Mouse (Mus musculus) forebrain, postnatal 0 days (tissue): ENCODE data around the gene Dnase1l3. TPM values are rescaled to one million over a fixed set of nuclear protein-coding genes. Genes with fewer than 3 reads are reported as not detected.

ENCODE experiments used
- ATAC-seq: fragments of 200-750 bp; cut with Nextera tagmentation; 2 replicates; pipeline ENCODE4 v1.8.0; 2017; ENCODE audit warnings: mild to moderate bottlenecking, moderate library complexity
- DNase-seq: peaks from one replicate; pipeline ENCODE4 v3.0.0-alpha.2; 2015
- H3K27ac ChIP-seq: fragments of 300-500 bp; sonication (generic); 2 replicates; pipeline ENCODE4 v1.5.1; 2014; ENCODE audit warnings: low read depth, mild to moderate bottlenecking, antibody characterized with exemption, low read length, moderate library complexity, mixed read lengths
- H3K27me3 ChIP-seq: fragments of 300-500 bp; sonication (generic); 2 replicates; pipeline ENCODE4 v1.6.1; 2014; ENCODE audit warnings: mild to moderate bottlenecking, low read length, mixed read lengths; ENCODE audit not compliant: insufficient read depth
- H3K36me3 ChIP-seq: fragments of 300-500 bp; sonication (generic); 2 replicates; pipeline ENCODE4 v1.6.1; 2014; ENCODE audit warnings: mild to moderate bottlenecking, moderate library complexity; ENCODE audit not compliant: insufficient read depth
- H3K4me1 ChIP-seq: fragments of 300-500 bp; sonication (generic); 2 replicates; pipeline ENCODE4 v1.6.1; 2014; ENCODE audit warnings: antibody characterized with exemption; ENCODE audit not compliant: insufficient read depth
- H3K4me2 ChIP-seq: fragments of 300-500 bp; sonication (generic); 2 replicates; pipeline ENCODE4 v1.6.1; 2014; ENCODE audit warnings: low read depth, mild to moderate bottlenecking, moderate library complexity
- H3K4me3 ChIP-seq: fragments of 300-500 bp; sonication (generic); 2 replicates; pipeline ENCODE4 v1.5.1; 2014; ENCODE audit warnings: low read depth, low read length, mixed read lengths
- H3K9ac ChIP-seq: fragments of 300-500 bp; sonication (generic); 2 replicates; pipeline ENCODE4 v1.6.1; 2014; ENCODE audit warnings: mild to moderate bottlenecking
- H3K9me3 ChIP-seq: fragments of 300-500 bp; sonication (generic); 2 replicates; pipeline ENCODE4 v1.6.1; 2016; ENCODE audit warnings: low read length
- CTCF ChIP-seq: sonication (generic); IDR thresholded peaks from 2 replicates; pipeline ENCODE4 v1.5.1; 2016; ENCODE audit warnings: antibody characterized with exemption, control low read depth, low read depth
- WGBS: fragments of 180-500 bp; shearing (Covaris S2); extraction: QIAGEN DNeasy Blood & Tissue Kit; methylation state at CpG from one replicate; pipeline ENCODE4 v1.1.7; 2014; 5-methylcytosine and 5-hydroxymethylcytosine counted together
- polyA plus RNA-seq: library from polyadenylated mRNA; unstranded; fragments of >200 nt; fragmentation: Nextera tagmentation; extraction: Ambion mirVana; gene quantifications from 2 replicates; pipeline ENCODE4 v1.2.1, GENCODE M21; 2015
- total RNA-seq: library from RNA; depleted of rRNA; stranded (reverse); fragments of >200 nt; gene quantifications from 2 replicates; pipeline ENCODE4 v1.2.3, GENCODE M21; 2014

The Dnase1l3 gene
- total and polyA plus RNA-seq, 2 experiments from 2014 or later: 0.10 TPM; not detected in 1

GRCm38 (mm10) chr14:8003727-8004670, 9.6 kb upstream of the Dnase1l3 start:
- H3K4me1 ChIP-seq: peaks cover 20% of the 10 kb centered on the region
- peak overlapping the region; percentile 82 for H3K4me2 ChIP-seq
- WGBS: 31% methylated on average over 18 of the region's 18 CpGs
- no peak for DNase-seq
- no peaks in the 10 kb centered on the region for H3K9me3 ChIP-seq
- TF ChIP-seq CTCF: no peak
- no peaks in the 10 kb centered on the region for H3K27me3 ChIP-seq
- ATAC-seq: no peak
- peak overlapping the region; percentile 66 for H3K9ac ChIP-seq
- H3K36me3 ChIP-seq: no peaks in the 10 kb centered on the region
- no peak overlapping the region; the same call in 1 of the 2 replicates for H3K27ac ChIP-seq
- H3K4me3 ChIP-seq: peak overlapping the region; percentile 80

- H3K9me3 ChIP-seq: no peaks in the 10 kb centered on the region
- peaks cover 20% of the 10 kb centered on the region for H3K4me1 ChIP-seq
- H3K9ac ChIP-seq: peak overlapping the region; percentile 66
- H3K4me3 ChIP-seq: peak overlapping the region; percentile 80
- peak overlapping the region; percentile 82 for H3K4me2 ChIP-seq
- no peaks in the 10 kb centered on the region for H3K27me3 ChIP-seq
- peak overlapping the region; percentile 74 for H3K27ac ChIP-seq
- DNase-seq (peak; percentile 84), ATAC-seq (peak; percentile 66)
- no peaks in the 10 kb centered on the region for H3K36me3 ChIP-seq
- TF ChIP-seq CTCF: no peak
- whole genome bisulfite sequencing: 3% methylated on average over 23 of the region's 23 CpGs
These were observed 8.8 kb upstream of the Dnase1l3 start for GRCm38 (mm10) chr14:8003093-8003670.

- Histone ChIP-seq H3K27ac (peak within 1 kb of the TSS; percentile 74), H3K9me3 (no peaks in the 10 kb centered on the region), H3K4me2 (peak within 1 kb of the TSS; percentile 82), H3K9ac (peak within 1 kb of the TSS; percentile 66), H3K36me3 (no peaks in the 10 kb centered on the region), H3K4me3 (peak within 1 kb of the TSS; percentile 80), H3K4me1 (peaks cover 20% of the 10 kb centered on the region), H3K27me3 (no peaks in the 10 kb centered on the region)
- TF ChIP-seq CTCF: no peak
- peak; percentile 91 for ATAC-seq
- WGBS: 2% methylated on average over 38 of the region's 38 CpGs
- DNase-seq: peak; percentile 91
These were observed 8.2 kb upstream of the Dnase1l3 start, which contains the start of gene Abhd6 for GRCm38 (mm10) chr14:8002432-8003092. Abhd6 (plus strand) TSS chr14:8002902.

DNA sequence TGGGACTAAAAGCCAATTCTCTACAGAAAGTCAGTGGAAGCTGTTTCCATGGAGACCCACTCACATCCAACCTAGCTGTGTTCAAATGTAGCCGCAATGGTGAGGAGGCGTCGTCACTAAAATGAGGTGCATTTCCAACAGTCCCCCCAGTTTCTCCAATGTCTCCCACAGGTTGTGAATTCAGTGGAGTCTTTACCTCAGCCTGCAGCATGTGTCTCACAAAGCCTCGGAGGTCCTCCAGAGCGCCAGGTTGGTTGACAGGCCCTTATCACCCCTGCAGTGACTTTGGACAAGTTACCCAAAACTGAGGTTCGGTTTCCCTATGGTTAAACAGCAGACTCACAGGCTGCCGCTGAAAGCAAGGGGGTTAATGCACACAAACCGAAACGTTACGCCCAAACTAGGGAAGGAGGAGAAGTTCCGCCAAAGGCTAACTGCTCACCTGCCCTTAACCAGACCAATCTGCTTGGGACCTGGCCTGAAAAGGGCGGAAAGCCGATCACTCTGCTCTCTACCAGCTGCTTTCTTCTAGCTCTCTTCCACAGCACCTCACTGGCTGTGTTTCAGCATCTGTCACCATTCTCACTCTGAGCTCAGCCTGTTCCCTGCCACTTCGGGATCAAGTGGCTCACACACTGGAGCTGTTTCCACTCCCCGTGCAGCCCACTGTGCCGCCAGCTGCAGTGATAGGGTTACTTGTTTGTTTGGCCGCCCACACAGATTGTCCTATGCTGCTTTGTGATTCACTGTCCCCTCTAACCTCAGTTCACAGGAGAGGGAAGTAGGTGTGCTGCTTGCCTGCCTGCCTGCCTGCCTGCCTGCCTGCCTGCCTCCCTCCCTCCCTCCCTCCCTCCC, 6.7 kb upstream of the Dnase1l3 start:
- TF ChIP-seq CTCF: no peak
- WGBS: 24% methylated on average over 17 of the region's 17 CpGs
- DNase-seq: peak; percentile 40

GRCm38 (mm10) chr14:8000247-8000646, 5.9 kb upstream of the Dnase1l3 start:
- no peak for DNase-seq
- 89% methylated on average over 5 of the region's 5 CpGs for WGBS
- H3K4me2 ChIP-seq: no peak overlapping the region

More for the DNA sequence above, 6.7 kb upstream of the Dnase1l3 start:
- ATAC-seq: no peak
- Histone ChIP-seq H3K9ac (no peak overlapping the region), H3K36me3 (no peaks in the 10 kb centered on the region), H3K4me3 (no peak overlapping the region), H3K27me3 (no peaks in the 10 kb centered on the region), H3K9me3 (no peaks in the 10 kb centered on the region), H3K4me2 (peak overlapping the region; percentile 10; the same call in 1 of the 2 replicates), H3K4me1 (peaks cover 22% of the 10 kb centered on the region), H3K27ac (no peak overlapping the region)

DNA sequence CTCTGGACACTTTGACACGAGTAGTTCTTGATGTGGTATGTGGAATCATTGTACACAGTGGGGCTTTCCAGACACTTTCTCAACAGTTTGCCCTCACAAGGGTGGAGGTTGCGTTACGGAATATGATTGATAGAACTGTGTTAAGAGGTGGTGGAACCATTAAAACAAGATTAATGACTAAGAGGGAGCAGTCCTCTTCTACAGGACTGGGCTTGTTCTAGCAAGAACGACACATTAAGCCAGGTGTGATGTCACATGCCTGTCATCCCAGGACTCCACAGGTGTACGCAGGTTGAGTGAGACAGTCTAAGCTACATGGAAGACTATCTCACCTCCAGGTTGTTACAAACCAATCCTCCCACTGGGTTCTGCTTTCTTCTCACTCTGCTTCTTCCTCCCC, 5.1 kb upstream of the Dnase1l3 start:
- Histone ChIP-seq H3K27ac (no peak overlapping the region), H3K4me3 (no peak overlapping the region), H3K36me3 (no peaks in the 10 kb centered on the region), H3K27me3 (no peaks in the 10 kb centered on the region), H3K4me1 (peaks cover 20% of the 10 kb centered on the region), H3K9me3 (no peaks in the 10 kb centered on the region), H3K9ac (no peak overlapping the region), H3K4me2 (no peak overlapping the region)
- TF ChIP-seq CTCF: no peak
- DNase-seq (no peak), ATAC-seq (no peak)
- WGBS: 85% methylated on average over 5 of the region's 5 CpGs

More at GRCm38 (mm10) chr14:8000247-8000646, 5.9 kb upstream of the Dnase1l3 start:
- TF ChIP-seq CTCF: no peak
- no peaks in the 10 kb centered on the region for H3K9me3 ChIP-seq
- H3K27me3 ChIP-seq: no peaks in the 10 kb centered on the region
- ATAC-seq: no peak
- no peak overlapping the region for H3K9ac ChIP-seq
- no peaks in the 10 kb centered on the region for H3K36me3 ChIP-seq
- no peak overlapping the region for H3K4me3 ChIP-seq
- H3K4me1 ChIP-seq: peaks cover 22% of the 10 kb centered on the region
- H3K27ac ChIP-seq: no peak overlapping the region
